Mouse (Mus musculus) kidney, embryonic 15.5 days (tissue): Measurements from ENCODE around the gene Klhl26. TPM values are rescaled to one million over a fixed set of nuclear protein-coding genes. Genes with fewer than 3 reads are reported as not detected.

ENCODE experiments used
- ATAC-seq: fragments of 200-750 bp; cut with Nextera tagmentation; replicated peaks from 2 replicates; pipeline ENCODE4 v1.8.0; 2017; ENCODE audit warnings: moderate TSS enrichment; ENCODE audit not compliant: low FRiP score
- H3K27ac ChIP-seq: fragments of 300-500 bp; sonication (generic); 2 replicates; pipeline ENCODE4 v1.5.1; 2015; ENCODE audit warnings: mild to moderate bottlenecking, inconsistent platforms
- H3K27me3 ChIP-seq: fragments of 300-500 bp; sonication (generic); 2 replicates; pipeline ENCODE4 v1.6.1; 2015; ENCODE audit warnings: inconsistent platforms
- H3K36me3 ChIP-seq: fragments of 300-500 bp; sonication (generic); 2 replicates; pipeline ENCODE4 v1.6.1; 2015; ENCODE audit warnings: inconsistent platforms
- H3K4me1 ChIP-seq: fragments of 300-500 bp; sonication (generic); 2 replicates; pipeline ENCODE4 v1.6.1; 2015; ENCODE audit warnings: inconsistent platforms
- H3K4me2 ChIP-seq: fragments of 300-500 bp; sonication (generic); 2 replicates; pipeline ENCODE4 v1.6.1; 2015; ENCODE audit warnings: moderate library complexity, mild to moderate bottlenecking, inconsistent platforms
- H3K4me3 ChIP-seq: fragments of 300-500 bp; sonication (generic); replicated peaks from 2 replicates; pipeline ENCODE4 v1.5.1; 2015; ENCODE audit warnings: mild to moderate bottlenecking, inconsistent platforms
- H3K9ac ChIP-seq: fragments of 300-500 bp; sonication (generic); 2 replicates; pipeline ENCODE4 v1.6.1; 2015; ENCODE audit warnings: mild to moderate bottlenecking, inconsistent platforms
- H3K9me3 ChIP-seq: fragments of 300-500 bp; sonication (generic); replicated peaks from 2 replicates; pipeline ENCODE4 v1.6.1; 2016; ENCODE audit warnings: inconsistent platforms
- WGBS: fragments of 180-500 bp; shearing (Covaris S2); methylation state at CpG from one replicate; pipeline ENCODE4 v1.1.7; 2015; ENCODE audit warnings: mixed read lengths; 5-methylcytosine and 5-hydroxymethylcytosine counted together
- polyA plus RNA-seq: library from polyadenylated mRNA; unstranded; fragments of >200 nt; fragmentation: Nextera tagmentation; extraction: Ambion mirVana; gene quantifications from 2 replicates; pipeline ENCODE4 v1.2.1, GENCODE M21; 2015

Gene Klhl26
- polyA plus RNA-seq, 1 experiment from 2014 or later, result 23.5 TPM

DNA sequence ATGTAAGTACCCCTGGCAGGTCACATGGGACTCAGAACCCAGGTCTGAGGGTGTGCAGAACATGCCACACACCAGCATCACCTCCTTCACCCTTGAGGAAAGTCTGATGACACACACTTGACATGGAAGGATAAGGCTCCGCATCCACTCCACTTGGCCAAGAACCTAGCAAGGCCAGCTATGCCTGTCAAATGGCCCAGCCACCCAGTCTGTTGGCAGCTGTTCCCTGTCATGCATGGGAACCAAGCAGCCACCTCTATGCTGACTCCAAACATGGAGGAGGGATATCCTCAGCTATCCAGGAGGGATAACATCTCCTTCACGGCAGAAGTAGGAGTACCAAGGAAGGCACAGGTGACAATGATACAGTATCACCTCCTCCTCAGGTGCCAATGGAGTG, 38.3 kb downstream of the Klhl26 start:
- no peaks in the 10 kb centered on the region for H3K27me3 ChIP-seq
- no peak for ATAC-seq
- WGBS, result 88% methylated on average over 2 of the region's 2 CpGs
- peaks cover 17% of the 10 kb centered on the region for H3K4me1 ChIP-seq
- H3K9me3 ChIP-seq, result no peaks in the 10 kb centered on the region
- peak overlapping the region; percentile 73 for H3K4me3 ChIP-seq
- H3K27ac ChIP-seq, result no peak overlapping the region
- H3K4me2 ChIP-seq, result peak overlapping the region; percentile 81
- H3K9ac ChIP-seq, result no peak overlapping the region
- H3K36me3 ChIP-seq, result no peaks in the 10 kb centered on the region

DNA sequence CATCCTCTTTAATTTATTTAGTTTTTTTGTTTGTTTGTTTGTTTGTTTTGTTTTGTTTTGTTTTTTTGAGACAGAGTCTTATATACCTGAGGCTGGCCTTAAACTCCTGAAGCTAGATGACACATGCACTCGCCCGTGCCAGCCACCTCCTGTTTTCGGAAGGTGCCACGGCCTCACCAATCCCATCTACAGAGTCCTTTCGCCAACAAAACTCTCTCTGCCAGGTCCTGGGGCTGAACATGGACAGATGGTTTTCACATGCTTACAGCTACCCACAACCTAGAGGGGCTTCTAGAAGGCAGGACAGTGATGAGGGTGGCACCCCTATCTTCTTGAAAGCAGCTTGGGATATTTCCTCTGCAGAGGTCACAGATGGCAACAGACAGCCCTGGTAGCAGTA, 41.6 kb downstream of the Klhl26 start:
- no peak for ATAC-seq
- WGBS, result 91% methylated on average over 5 of the region's 5 CpGs
- peaks cover 16% of the 10 kb centered on the region for H3K4me1 ChIP-seq
- no peak overlapping the region for H3K27ac ChIP-seq
- no peak overlapping the region for H3K4me3 ChIP-seq
- no peak overlapping the region for H3K9ac ChIP-seq
- H3K4me2 ChIP-seq, result no peak overlapping the region
- H3K9me3 ChIP-seq, result no peaks in the 10 kb centered on the region
- H3K27me3 ChIP-seq, result no peaks in the 10 kb centered on the region
- H3K36me3 ChIP-seq, result no peaks in the 10 kb centered on the region

DNA sequence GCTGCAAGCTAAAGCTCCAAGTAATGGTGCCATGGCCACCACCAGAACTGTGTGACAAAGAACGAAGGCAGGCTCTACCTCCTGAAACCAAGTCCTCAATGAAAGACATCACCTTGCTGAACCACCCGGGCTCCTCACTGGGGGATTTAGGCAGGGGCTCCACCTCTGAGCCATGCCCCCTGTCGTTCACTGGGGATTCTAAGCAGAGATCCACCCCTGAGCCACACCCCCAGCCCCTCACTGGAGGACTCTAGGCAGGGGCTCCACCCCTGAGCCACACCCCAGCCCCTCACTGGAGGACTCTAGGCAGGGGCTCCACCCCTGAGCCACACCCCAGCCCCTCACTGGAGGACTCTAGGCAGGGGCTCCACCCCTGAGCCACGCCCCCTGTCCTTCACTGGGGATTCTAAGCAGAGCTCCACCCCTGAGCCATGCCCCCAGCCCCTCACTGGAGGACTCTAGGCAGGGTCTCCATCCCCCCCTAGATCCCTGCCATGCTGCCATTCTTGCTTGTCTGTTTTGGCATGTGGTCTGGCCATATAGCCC, 43.7 kb downstream of the Klhl26 start:
- ATAC-seq, result no peak
- no peak overlapping the region for H3K4me3 ChIP-seq
- 58% methylated on average over 4 of the region's 4 CpGs for whole genome bisulfite sequencing
- no peaks in the 10 kb centered on the region for H3K36me3 ChIP-seq
- H3K27ac ChIP-seq, result no peak overlapping the region
- no peak overlapping the region for H3K9ac ChIP-seq
- no peaks in the 10 kb centered on the region for H3K9me3 ChIP-seq
- H3K27me3 ChIP-seq, result no peaks in the 10 kb centered on the region
- peaks cover under 1% of the 10 kb centered on the region; the same call in 1 of the 2 replicates for H3K4me1 ChIP-seq
- no peak overlapping the region for H3K4me2 ChIP-seq

DNA sequence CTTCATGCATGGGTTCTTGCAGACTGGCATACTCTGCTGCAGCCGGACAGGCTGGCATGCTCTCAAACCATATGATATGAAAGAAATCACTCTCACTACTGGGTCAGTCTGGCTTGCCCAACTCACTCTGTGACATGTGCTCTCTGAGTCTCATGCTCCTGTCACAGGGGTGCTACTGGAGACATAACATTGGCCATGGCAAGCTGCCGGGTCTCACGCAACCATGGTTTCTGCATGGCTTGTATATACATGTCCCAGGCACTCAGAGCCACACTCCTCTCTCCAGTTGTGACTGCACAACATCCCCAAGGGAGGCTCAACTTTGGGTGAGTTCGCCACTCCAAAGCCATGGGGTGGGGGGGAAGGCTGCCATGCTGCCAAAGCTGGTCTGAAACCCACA, 45.6 kb downstream of the Klhl26 start:
- H3K4me2 ChIP-seq, result no peak overlapping the region
- H3K4me1 ChIP-seq, result no peaks in the 10 kb centered on the region
- WGBS, result 96% methylated on average over 4 of the region's 4 CpGs
- H3K27me3 ChIP-seq, result no peaks in the 10 kb centered on the region
- H3K4me3 ChIP-seq, result no peak overlapping the region
- H3K9me3 ChIP-seq, result no peaks in the 10 kb centered on the region
- no peaks in the 10 kb centered on the region for H3K36me3 ChIP-seq
- no peak for ATAC-seq
- no peak overlapping the region for H3K9ac ChIP-seq
- no peak overlapping the region for H3K27ac ChIP-seq

DNA sequence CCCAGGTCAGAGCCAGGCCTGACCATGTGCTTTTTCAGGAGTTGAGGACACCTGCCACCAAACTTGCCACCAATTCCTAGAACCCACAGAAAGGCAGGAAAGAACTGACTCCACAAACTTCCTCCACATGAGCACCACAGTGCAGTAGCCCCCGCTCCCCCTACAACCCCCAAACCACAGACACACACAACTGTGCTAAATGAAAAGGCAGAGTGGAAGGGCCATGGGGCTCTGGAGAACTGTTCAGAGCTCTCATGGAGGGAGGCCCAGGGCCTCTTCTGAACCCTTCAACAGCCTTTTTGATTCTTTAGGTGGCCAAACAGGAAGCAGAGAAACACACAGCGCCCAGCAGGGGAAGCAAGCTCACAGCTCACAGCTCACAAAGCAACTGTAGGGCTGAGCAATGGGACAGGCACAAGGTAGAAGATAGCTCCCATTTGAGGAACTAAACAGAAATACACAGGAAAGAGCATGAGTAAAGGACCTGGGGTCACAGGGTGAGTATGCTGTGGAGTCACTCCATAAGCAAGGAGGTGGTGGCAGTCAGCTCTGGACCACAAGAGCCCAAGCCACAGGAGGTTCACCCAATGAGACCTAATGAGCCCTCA, 50.4 kb downstream of the Klhl26 start:
- Histone ChIP-seq H3K4me2 (no peak overlapping the region), H3K27ac (no peak overlapping the region), H3K9ac (no peak overlapping the region), H3K9me3 (no peaks in the 10 kb centered on the region), H3K27me3 (no peaks in the 10 kb centered on the region), H3K36me3 (no peaks in the 10 kb centered on the region), H3K4me1 (peaks cover 5% of the 10 kb centered on the region; the same call in 1 of the 2 replicates), H3K4me3 (no peak overlapping the region)
- no peak for ATAC-seq
- 91% methylated on average over 2 of the region's 2 CpGs for WGBS

DNA sequence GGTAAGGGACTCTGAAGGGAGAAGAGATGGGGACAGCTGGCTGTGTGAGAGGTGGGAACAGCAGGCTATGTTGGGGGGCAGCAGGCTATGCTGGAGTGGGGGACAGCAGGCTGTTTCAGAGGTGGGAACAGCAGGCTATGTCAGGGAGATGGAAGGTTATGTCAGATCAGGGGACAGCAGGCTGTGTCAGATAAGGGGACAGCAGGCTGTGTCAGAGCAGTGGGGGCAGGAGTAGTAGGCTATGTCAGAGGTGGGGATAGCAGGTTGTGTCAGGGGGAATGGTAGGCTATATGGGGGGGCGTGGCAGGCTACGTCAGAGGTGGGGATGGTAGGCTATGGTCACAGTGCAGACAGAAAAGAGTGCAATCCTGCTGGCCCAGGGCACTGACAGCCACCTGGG, 54.0 kb downstream of the Klhl26 start:
- no peak overlapping the region for H3K4me3 ChIP-seq
- H3K9ac ChIP-seq, result no peak overlapping the region
- H3K27ac ChIP-seq, result no peak overlapping the region
- ATAC-seq, result no peak
- H3K4me1 ChIP-seq, result peaks cover 31% of the 10 kb centered on the region
- H3K36me3 ChIP-seq, result no peaks in the 10 kb centered on the region
- no peak overlapping the region for H3K4me2 ChIP-seq
- H3K27me3 ChIP-seq, result no peaks in the 10 kb centered on the region
- H3K9me3 ChIP-seq, result no peaks in the 10 kb centered on the region
- 78% methylated on average over 2 of the region's 2 CpGs for WGBS

DNA sequence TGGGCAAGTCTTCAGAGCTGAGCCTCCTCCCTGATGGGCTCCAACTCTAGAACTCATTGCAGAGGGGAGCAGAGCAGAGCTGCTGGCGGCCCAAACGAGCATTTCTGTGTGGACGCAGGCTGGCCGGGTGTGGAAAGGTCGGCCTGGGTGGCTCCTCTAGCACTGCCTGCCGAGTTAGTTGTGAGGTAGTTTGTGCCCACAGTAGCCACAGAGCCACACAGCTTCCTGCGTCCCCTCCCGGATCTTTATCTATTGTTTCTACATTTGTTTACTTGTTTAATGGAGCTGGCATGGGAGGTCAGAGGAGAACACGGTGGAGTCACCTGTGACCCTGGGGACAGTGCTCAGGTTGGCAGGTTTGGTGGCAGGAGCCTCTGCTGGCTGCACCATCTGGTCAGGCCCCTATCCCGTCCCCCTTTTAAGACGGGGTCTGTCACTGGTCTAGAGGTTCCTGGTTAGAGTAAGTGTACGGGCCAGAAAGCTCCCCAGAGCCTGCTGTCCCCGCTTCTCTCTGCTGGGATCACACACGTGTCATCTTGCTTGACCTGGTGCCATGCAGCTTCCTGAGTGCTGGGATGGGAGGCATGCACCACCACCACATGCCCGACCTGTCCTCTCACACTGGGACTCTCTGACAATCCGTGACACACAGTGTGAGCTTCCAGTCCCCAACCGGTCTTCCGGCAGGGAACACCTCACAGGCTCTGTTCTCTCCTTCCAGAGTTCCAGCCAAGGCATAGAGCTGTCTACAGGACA, 55.2 kb downstream of the Klhl26 start:
- WGBS, result 57% methylated on average over 18 of the region's 18 CpGs
- Histone ChIP-seq H3K9me3 (no peaks in the 10 kb centered on the region), H3K36me3 (no peaks in the 10 kb centered on the region), H3K4me1 (peaks cover 38% of the 10 kb centered on the region), H3K9ac (no peak overlapping the region), H3K4me3 (no peak overlapping the region), H3K27me3 (no peaks in the 10 kb centered on the region), H3K27ac (no peak overlapping the region), H3K4me2 (no peak overlapping the region)
- ATAC-seq, result no peak

DNA sequence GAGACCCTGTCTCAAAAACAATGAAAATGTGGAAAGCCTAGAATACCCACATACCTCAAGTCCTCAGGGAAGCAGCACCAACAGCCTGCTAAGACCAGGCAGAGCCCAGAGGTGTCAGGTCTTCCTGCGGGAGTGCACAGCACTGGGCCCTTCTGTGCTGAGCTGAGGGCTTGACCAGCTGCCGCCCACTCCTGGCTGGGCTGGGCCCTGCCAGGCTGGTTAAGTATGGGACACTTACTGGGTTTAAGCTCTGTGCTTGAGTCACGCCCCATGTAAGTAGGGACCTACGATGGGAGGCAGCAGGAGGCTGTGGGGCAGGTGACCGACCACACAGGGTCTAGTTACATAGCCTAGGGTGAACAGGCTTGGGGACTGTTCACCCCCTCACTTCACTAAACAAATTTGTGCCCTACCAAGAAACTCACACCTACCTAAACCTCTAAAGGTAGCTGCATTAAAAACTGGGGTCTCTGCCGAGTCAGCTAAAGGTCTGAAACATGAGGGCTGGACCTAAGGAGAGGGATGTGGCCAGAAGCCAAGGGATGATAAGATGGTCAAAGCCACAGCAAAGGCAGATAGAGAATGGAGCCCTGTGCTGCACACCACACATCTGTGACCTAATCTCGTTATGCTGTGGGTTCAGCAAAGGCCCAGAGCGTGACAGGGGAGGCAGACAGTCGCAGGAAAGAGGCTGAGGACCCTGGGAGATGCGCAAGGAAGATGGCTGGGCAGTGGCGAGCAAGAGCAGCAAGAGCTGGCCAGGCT, 56.7 kb downstream of the Klhl26 start:
- WGBS, result 80% methylated on average over 11 of the region's 11 CpGs
- Histone ChIP-seq H3K4me2 (no peak overlapping the region), H3K36me3 (no peaks in the 10 kb centered on the region), H3K9ac (no peak overlapping the region), H3K27ac (no peak overlapping the region), H3K27me3 (no peaks in the 10 kb centered on the region), H3K4me3 (no peak overlapping the region), H3K4me1 (peaks cover 47% of the 10 kb centered on the region), H3K9me3 (no peaks in the 10 kb centered on the region)
- ATAC-seq, result no peak

DNA sequence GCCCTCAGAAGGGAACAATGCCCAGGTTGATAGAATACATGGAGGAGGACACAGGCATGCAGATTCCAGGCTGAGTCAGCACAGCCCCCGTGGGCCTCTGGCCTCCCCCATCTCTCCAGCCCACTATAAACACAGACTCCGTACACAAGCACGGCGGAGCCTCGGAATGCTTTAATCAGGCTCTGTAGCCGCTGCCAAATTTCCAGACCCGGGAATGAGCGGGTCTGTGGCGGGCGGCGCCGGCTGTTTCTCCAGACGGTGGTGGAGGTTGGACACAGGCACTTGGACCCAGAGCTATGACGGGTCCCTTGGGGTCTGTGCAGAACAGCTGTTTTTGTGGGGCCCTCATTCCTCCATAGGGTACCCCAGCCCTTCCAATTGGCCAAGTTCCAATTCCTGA, 57.8 kb downstream of the Klhl26 start:
- H3K36me3 ChIP-seq, result 0 out of 2 replicates have a peak, but pooled peaks cover 6% of the 10 kb centered on the region
- ATAC-seq, result peak; percentile 34; the same call in 1 of the 2 replicates
- 41% methylated on average over 14 of the region's 14 CpGs for WGBS
- H3K4me1 ChIP-seq, result peaks cover 47% of the 10 kb centered on the region
- 0 out of 2 replicates have a peak overlapping the region, but pooled peaks have one; percentile 1 for H3K27ac ChIP-seq
- H3K4me2 ChIP-seq, result no peak overlapping the region
- H3K4me3 ChIP-seq, result no peak overlapping the region
- no peaks in the 10 kb centered on the region for H3K9me3 ChIP-seq
- H3K9ac ChIP-seq, result no peak overlapping the region
- H3K27me3 ChIP-seq, result no peaks in the 10 kb centered on the region

DNA sequence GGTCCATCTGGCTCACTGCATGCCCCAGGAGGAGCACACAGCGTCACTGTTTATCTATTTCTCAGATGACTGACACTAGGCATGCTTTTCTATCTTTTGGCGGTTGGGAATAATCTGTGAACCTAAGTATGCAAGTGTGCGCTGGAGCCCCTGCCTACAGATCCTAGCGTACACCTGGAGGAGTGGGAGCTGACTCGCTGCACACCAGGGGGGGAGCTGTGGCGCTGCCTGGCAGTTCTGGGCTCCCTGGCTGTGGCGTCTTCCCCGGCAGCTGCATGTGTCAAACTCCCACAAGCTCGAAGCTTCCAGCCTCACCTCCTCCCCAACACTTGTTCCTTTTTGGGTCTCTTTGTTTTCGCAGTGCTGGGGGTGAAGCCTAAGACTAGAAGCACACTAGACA, 58.9 kb downstream of the Klhl26 start:
- H3K27me3 ChIP-seq, result no peaks in the 10 kb centered on the region
- H3K9me3 ChIP-seq, result no peaks in the 10 kb centered on the region
- H3K4me1 ChIP-seq, result peaks cover 47% of the 10 kb centered on the region
- H3K27ac ChIP-seq, result no peak overlapping the region
- H3K4me3 ChIP-seq, result no peak overlapping the region
- 0 out of 2 replicates have a peak, but pooled peaks cover 12% of the 10 kb centered on the region for H3K36me3 ChIP-seq
- no peak for ATAC-seq
- 47% methylated on average over 10 of the region's 10 CpGs for WGBS
- no peak overlapping the region for H3K4me2 ChIP-seq
- H3K9ac ChIP-seq, result no peak overlapping the region

DNA sequence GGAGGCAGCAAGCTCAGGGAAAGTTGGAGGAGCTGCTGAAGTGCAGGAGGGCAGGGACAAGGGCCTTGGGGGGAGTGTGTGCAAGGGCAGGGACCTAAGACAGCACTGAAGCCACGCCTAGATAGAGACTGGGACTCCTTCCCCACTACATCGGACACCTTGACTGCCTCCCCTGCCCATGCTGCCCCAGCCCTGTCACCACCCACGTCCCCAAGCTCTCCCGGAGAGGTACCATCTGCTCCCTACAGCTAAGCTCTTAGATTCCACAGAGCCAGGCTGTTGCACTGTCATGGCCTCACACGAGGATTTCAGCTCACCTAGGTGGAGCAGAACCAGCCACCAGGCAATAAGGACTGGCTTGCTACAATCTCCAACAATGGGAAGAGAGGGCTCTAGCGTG, 59.8 kb downstream of the Klhl26 start:
- H3K27ac ChIP-seq, result no peak overlapping the region
- ATAC-seq, result no peak
- H3K36me3 ChIP-seq, result 0 out of 2 replicates have a peak, but pooled peaks cover 12% of the 10 kb centered on the region
- no peaks in the 10 kb centered on the region for H3K9me3 ChIP-seq
- H3K9ac ChIP-seq, result no peak overlapping the region
- no peak overlapping the region for H3K4me2 ChIP-seq
- WGBS, result 60% methylated on average over 6 of the region's 6 CpGs
- no peaks in the 10 kb centered on the region for H3K27me3 ChIP-seq
- peaks cover 47% of the 10 kb centered on the region for H3K4me1 ChIP-seq
- H3K4me3 ChIP-seq, result no peak overlapping the region
